Mouse (Mus musculus) right cerebral cortex, adult 2 months (tissue): ENCODE data around the gene Gm10061.
"Not testable (repeated sequence)": the region's sequence is repeated elsewhere in the genome, so short reads cannot be mapped to it uniquely, and the experiment has no call there.

Source experiments
- DNase-seq, 2 experiments: peaks; one replicate each; pipeline ENCODE4 v3.0.0; 2021 to 2022; ENCODE audit warnings: low spot score in 2 of 2

Gm10061 gene

DNA sequence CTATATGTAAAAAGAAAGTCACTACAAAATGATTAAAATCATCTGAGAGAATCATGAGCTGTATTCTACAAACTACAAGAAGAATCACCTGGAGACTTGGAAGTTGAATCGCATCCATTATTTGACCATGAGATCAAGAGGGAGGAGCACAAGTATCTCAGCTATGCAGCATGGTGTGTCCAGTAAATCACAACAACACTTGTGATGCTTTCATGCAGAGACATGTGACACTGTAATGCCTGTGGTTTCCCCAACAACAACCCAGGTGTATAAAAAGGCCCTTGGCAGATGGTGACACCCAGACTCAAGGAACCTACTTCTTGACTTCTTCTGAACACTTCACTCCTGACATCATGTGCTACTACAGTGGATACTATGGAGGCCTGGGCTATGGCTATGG is at the start of gene Gm10061:
Gm10061 (plus strand) TSS at position 301 of the 400 bp plus-strand sequence.
- no peak for DNase-seq

DNA sequence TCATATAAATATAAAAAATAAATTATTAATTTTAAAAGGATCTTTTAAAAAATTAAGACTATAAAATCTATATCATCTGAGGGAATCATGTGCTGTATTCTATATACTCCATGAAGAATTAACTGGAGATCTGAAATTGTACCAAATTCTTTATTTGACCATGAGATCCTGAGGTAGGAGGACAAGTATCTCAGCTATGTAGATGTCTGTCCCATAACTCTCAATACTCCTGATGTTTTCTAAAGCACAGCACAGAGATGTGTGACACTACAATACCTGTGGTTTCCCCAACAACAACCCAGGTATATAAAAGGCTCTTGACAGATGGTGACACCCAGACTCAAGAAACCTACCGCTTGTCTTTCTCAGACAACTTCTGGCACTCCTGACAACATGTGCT is 10.3 kb upstream of the Gm10061 start, which contains the start of gene Gm6358:
Gm6358 (plus strand) TSS at position 301 of the 400 bp plus-strand sequence.
- no peak for DNase-seq

GRCm38 (mm10) chr16:89157652-89158051 is 6.8 kb downstream of the Gm10061 start, which contains the start of gene Gm9789:
Gm9789 (plus strand) TSS chr16:89157952.
- DNase-seq = no peak

DNA sequence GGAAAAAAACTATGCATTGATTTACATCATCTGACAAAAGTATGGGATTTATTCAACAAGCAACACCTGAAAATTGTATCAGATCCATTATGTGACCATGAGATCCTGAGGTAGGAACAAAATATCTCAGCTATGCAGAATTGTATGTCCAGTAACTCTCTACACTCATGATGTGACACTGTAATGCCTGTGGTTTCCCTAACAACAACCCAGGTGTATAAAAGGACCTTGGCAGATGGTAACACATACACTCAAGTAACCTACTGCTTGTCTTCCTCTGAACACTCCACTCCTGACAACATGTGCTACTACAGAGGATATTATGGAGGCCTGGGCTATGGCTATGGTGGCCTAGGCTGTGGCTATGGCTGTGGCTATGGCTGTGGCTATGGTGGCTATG is 18.3 kb downstream of the Gm10061 start, which contains the start of gene Gm7735:
Gm7735 (plus strand) TSS at position 301 of the 400 bp plus-strand sequence.
- DNase-seq = not testable (repeated sequence)

- DNase-seq = no peak
Measured at GRCm38 (mm10) chr16:89174435-89174834, 23.5 kb downstream of the Gm10061 start, which contains the start of gene 1110057P08Rik. 1110057P08Rik (plus strand) TSS chr16:89174735.

GRCm38 (mm10) chr16:89188621-89189020 is 37.7 kb downstream of the Gm10061 start:
- no peak for DNase-seq
